Mouse (Mus musculus): ENCODE measurements at regions not wholly inside any gene's neighbourhood (a gene's known extent, or its start where the extent isn't known, plus 50 kb on each side); places are given as distances from the start of the nearest gene placed in this dataset.

DNA sequence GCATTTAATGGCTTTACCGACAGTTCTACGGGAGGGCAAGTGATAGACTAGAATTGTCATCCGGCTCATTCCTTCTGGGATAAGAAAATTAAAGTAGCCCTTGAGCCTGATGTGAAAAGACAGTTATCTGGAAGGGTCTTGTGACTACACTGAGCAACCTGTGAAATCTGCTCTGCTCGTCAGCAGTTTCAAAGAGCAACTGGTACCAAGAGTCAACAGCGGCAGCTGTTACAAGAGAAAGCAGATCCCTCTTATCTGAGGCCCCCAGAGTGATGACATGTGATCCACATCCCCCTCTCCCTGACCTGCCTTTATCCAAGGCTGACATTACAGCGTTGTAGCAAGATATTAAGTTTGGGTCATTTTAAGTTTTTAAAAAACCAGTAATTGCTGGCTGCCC lies 52.6 kb upstream of the Unc13c start:
- no peak overlapping the region for H3K9ac ChIP-seq (ENCODE audit: low read depth, low read length)
- ATAC-seq (ENCODE audit: low read depth) (peak; percentile 57; the same call in 1 of the 2 replicates), DNase-seq (ENCODE audit: low spot score) (peak; percentile 55)
- H3K4me2 ChIP-seq (ENCODE audit: low read depth, low read length): no peak overlapping the region
- H3K27ac ChIP-seq (replicated peaks; ENCODE audit: low read depth, low read length): no peak overlapping the region
- no peaks in the 10 kb centered on the region for H3K4me1 ChIP-seq (ENCODE audit: control insufficient read depth, insufficient read depth, low read length)
- no peaks in the 10 kb centered on the region for H3K27me3 ChIP-seq (replicated peaks; ENCODE audit: control insufficient read depth, insufficient read depth, low read length)
- 36% methylated on average over 6 of the region's 6 CpGs for WGBS
- H3K36me3 ChIP-seq (ENCODE audit: control insufficient read depth, insufficient read depth, low read length): no peaks in the 10 kb centered on the region
- no peak overlapping the region for H3K4me3 ChIP-seq (ENCODE audit: low read depth, low read length)
- H3K9me3 ChIP-seq (ENCODE audit: control insufficient read depth, low read length): no peaks in the 10 kb centered on the region

DNA sequence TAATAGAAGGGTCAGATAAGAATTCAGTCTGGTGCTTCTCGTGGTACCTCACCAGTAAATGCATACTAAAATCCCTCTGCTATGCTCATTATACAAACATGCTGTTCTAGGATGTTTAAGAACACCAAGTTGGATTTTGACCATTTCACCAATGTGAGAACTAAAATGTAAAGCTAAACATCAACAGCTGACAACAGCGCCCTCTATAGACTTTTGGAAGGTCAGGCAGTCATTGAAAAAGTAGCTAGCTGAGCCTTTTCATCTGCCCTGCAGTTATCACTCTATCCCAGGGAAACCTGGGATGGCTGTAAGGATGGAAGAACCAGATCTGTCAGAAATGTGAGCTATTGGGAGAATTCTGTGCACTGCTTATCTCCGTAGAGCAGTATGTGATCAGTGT lies 55.2 kb upstream of the Unc13c start:
- Histone ChIP-seq H3K27ac (replicated peaks; ENCODE audit: low read depth, low read length) (no peak overlapping the region), H3K9ac (ENCODE audit: low read depth, low read length) (no peak overlapping the region), H3K4me3 (ENCODE audit: low read depth, low read length) (no peak overlapping the region), H3K4me1 (ENCODE audit: control insufficient read depth, insufficient read depth, low read length) (no peaks in the 10 kb centered on the region), H3K9me3 (ENCODE audit: control insufficient read depth, low read length) (no peaks in the 10 kb centered on the region), H3K36me3 (ENCODE audit: control insufficient read depth, insufficient read depth, low read length) (no peaks in the 10 kb centered on the region), H3K4me2 (ENCODE audit: low read depth, low read length) (no peak overlapping the region), H3K27me3 (replicated peaks; ENCODE audit: control insufficient read depth, insufficient read depth, low read length) (no peaks in the 10 kb centered on the region)
- DNase-seq (ENCODE audit: low spot score): no peak
- ATAC-seq (ENCODE audit: low read depth): no peak
- 65% methylated on average over 3 of the region's 3 CpGs for WGBS

DNA sequence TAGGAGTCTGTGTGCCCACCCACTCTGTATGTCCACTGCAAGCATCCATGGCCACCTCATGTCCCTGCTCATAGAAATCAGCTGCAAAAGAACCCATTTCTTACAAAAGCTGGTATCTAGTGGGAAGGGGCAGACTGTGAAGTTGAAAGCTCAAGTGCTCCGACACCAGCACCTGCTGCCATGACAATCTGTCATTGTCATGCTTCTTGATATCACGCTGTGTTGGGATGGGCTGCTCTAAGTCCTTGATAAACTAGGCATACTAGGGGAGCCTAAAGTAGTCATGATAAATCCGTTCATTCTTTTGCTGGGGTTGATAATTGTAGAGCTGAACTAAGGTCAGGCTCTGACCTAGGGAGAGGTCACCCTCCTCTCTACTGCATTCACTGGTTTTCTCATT lies 57.4 kb upstream of the Unc13c start:
- H3K4me2 ChIP-seq (ENCODE audit: low read depth, low read length): no peak overlapping the region
- whole genome bisulfite sequencing: 50% methylated on average over 3 of the region's 3 CpGs
- ATAC-seq (ENCODE audit: low read depth): no peak
- no peak overlapping the region for H3K27ac ChIP-seq (replicated peaks; ENCODE audit: low read depth, low read length)
- H3K9me3 ChIP-seq (ENCODE audit: control insufficient read depth, low read length): no peaks in the 10 kb centered on the region
- no peak overlapping the region for H3K9ac ChIP-seq (ENCODE audit: low read depth, low read length)
- no peak overlapping the region for H3K4me3 ChIP-seq (ENCODE audit: low read depth, low read length)
- no peaks in the 10 kb centered on the region for H3K36me3 ChIP-seq (ENCODE audit: control insufficient read depth, insufficient read depth, low read length)
- no peak for DNase-seq (ENCODE audit: low spot score)
- no peaks in the 10 kb centered on the region for H3K27me3 ChIP-seq (replicated peaks; ENCODE audit: control insufficient read depth, insufficient read depth, low read length)
- H3K4me1 ChIP-seq (ENCODE audit: control insufficient read depth, insufficient read depth, low read length): no peaks in the 10 kb centered on the region

DNA sequence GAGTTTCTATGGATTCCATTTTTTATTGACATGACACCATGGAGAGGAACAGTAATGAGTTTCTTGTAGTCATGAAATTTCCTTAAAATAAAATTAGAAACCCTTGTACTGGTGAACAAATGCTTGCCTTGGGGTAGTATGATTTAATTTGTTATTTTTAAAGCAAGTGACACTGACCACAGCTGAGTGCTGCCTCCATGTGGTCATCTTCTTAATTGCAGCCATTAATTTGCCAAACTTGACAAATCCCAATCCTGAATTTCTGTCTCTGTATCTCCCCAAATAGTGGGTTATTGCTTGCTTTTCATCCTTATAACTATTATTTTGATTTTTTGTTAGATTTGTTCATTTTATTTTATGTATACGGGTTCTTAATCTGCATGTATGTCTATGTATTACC lies 59.7 kb upstream of the Unc13c start:
- H3K27ac ChIP-seq (replicated peaks; ENCODE audit: low read depth, low read length): no peak overlapping the region
- ATAC-seq (ENCODE audit: low read depth) (no peak), DNase-seq (ENCODE audit: low spot score) (no peak)
- 54% methylated on average over 1 of the region's 1 CpGs for WGBS
- H3K9me3 ChIP-seq (ENCODE audit: control insufficient read depth, low read length): no peaks in the 10 kb centered on the region
- no peak overlapping the region for H3K9ac ChIP-seq (ENCODE audit: low read depth, low read length)
- H3K4me3 ChIP-seq (ENCODE audit: low read depth, low read length): no peak overlapping the region
- H3K36me3 ChIP-seq (ENCODE audit: control insufficient read depth, insufficient read depth, low read length): no peaks in the 10 kb centered on the region
- H3K4me2 ChIP-seq (ENCODE audit: low read depth, low read length): no peak overlapping the region
- no peaks in the 10 kb centered on the region for H3K4me1 ChIP-seq (ENCODE audit: control insufficient read depth, insufficient read depth, low read length)
- H3K27me3 ChIP-seq (replicated peaks; ENCODE audit: control insufficient read depth, insufficient read depth, low read length): no peaks in the 10 kb centered on the region

DNA sequence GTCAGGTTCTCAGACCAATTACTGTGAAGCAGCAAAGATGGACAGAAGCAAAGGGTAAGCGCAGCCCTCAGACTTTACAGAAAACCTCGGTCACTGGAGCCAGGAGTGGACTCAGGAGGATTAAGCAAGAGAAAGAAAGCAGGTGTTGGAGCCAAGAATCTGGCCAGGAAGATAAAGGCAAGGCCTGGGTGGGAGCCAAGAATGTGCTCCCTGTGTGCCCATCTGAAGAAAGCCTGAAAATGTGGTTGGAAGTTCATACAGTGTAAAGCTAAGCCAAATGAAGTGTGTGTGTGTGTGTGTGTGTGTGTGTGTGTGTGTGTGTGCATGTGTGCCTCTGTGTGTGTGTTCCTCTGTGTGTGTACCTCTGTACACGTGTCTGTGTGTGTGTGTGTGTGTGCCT lies 64.2 kb upstream of the Wdr72 start:
- no peaks in the 10 kb centered on the region for H3K27me3 ChIP-seq (replicated peaks; ENCODE audit: control insufficient read depth, insufficient read depth, low read length)
- DNase-seq (ENCODE audit: low spot score) (peak; percentile 86), ATAC-seq (ENCODE audit: low read depth) (peak; percentile 87)
- no peaks in the 10 kb centered on the region for H3K9me3 ChIP-seq (ENCODE audit: control insufficient read depth, low read length)
- no peak overlapping the region for H3K4me2 ChIP-seq (ENCODE audit: low read depth, low read length)
- no peak overlapping the region for H3K4me3 ChIP-seq (ENCODE audit: low read depth, low read length)
- no peaks in the 10 kb centered on the region for H3K4me1 ChIP-seq (ENCODE audit: control insufficient read depth, insufficient read depth, low read length)
- H3K9ac ChIP-seq (ENCODE audit: low read depth, low read length): no peak overlapping the region
- H3K27ac ChIP-seq (replicated peaks; ENCODE audit: low read depth, low read length): no peak overlapping the region
- no peaks in the 10 kb centered on the region for H3K36me3 ChIP-seq (ENCODE audit: control insufficient read depth, insufficient read depth, low read length)
- 50% methylated on average over 3 of the region's 3 CpGs for WGBS

DNA sequence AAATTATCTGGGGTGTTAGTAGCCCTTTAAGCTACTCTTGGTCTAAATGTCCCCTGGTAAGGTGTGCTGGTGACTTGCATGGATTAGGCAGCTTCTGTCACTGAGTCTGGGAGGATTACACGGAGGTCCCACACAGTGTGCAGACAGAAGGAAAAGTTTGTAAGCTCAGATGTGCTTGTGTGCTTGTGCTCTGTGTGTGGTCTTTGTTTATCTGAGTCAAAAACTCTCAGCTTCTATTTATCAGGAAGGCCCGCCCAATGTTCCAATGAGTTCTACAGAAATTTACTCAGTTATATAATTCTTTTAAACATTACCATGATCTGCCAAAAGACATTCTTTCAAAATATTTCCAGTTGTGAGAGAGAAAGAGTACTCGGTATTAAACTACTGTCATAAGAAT lies 60.4 kb upstream of the Wdr72 start:
- peak; percentile 10 for DNase-seq (ENCODE audit: low spot score)

DNA sequence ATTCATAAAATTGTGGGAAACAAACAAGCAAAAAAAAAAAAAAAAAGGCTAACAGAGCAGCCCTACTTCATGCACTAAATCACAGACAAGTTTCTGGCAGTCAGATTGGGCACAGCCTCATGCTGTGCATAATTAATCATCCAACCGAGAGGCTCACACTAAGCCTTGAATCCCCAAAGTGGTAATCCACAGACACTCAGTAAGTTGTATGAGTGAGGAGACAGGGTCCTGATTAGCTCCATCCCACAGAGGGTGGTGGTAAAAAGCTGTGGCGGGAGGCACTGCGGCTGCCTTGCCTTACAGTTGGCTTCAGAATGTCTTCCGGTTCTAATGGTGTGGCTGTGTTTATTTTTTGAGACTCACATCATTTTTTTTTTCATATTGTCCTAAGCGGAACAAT lies 53.4 kb upstream of the Wdr72 start:
- Histone ChIP-seq H3K4me2 (ENCODE audit: low read depth, low read length) (no peak overlapping the region), H3K36me3 (ENCODE audit: control insufficient read depth, insufficient read depth, low read length) (no peaks in the 10 kb centered on the region), H3K9ac (ENCODE audit: low read depth, low read length) (no peak overlapping the region), H3K4me1 (ENCODE audit: control insufficient read depth, insufficient read depth, low read length) (no peaks in the 10 kb centered on the region), H3K4me3 (ENCODE audit: low read depth, low read length) (no peak overlapping the region), H3K27me3 (replicated peaks; ENCODE audit: control insufficient read depth, insufficient read depth, low read length) (no peaks in the 10 kb centered on the region), H3K9me3 (ENCODE audit: control insufficient read depth, low read length) (no peaks in the 10 kb centered on the region), H3K27ac (replicated peaks; ENCODE audit: low read depth, low read length) (no peak overlapping the region)
- DNase-seq (ENCODE audit: low spot score): no peak
- 42% methylated on average over 5 of the region's 5 CpGs for WGBS
- ATAC-seq (ENCODE audit: low read depth): no peak

More for the DNA sequence above, 60.4 kb upstream of the Wdr72 start:
- no peaks in the 10 kb centered on the region for H3K9me3 ChIP-seq (ENCODE audit: control insufficient read depth, low read length)
- H3K4me2 ChIP-seq (ENCODE audit: low read depth, low read length): no peak overlapping the region
- no peak for ATAC-seq (ENCODE audit: low read depth)
- no peaks in the 10 kb centered on the region for H3K4me1 ChIP-seq (ENCODE audit: control insufficient read depth, insufficient read depth, low read length)
- H3K4me3 ChIP-seq (ENCODE audit: low read depth, low read length): no peak overlapping the region
- H3K36me3 ChIP-seq (ENCODE audit: control insufficient read depth, insufficient read depth, low read length): no peaks in the 10 kb centered on the region
- no peak overlapping the region for H3K27ac ChIP-seq (replicated peaks; ENCODE audit: low read depth, low read length)
- WGBS: 53% methylated on average over 3 of the region's 3 CpGs
- no peak overlapping the region for H3K9ac ChIP-seq (ENCODE audit: low read depth, low read length)
- H3K27me3 ChIP-seq (replicated peaks; ENCODE audit: control insufficient read depth, insufficient read depth, low read length): no peaks in the 10 kb centered on the region

DNA sequence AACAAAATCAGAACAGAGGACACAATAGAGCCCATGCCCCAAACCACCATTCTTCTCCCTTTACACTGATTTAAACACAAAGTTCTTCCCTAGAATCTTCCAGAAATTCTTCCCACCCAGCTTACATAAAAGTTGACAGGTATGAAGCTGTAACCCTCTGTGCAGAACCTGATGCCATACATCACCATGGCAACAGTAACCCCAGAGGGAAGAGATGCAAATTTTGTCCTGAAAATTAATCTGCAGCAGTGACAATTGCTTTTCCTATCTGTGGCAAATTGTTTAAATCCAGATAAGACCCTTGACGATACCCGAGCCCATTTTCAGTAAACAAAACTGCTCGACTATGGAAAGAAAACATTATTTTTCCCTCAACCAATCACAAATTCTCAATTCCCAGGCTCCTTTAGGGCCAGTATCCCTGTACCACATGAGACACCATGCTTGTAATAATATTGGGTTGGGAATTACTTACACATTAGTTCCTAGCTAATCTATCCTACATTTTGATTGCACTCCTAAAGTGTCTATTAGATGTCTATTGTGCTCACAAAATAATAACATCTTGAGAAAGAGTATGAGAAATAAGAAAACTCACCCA lies 52.6 kb upstream of the Wdr72 start:
- no peak overlapping the region for H3K4me2 ChIP-seq (ENCODE audit: low read depth, low read length)
- H3K9ac ChIP-seq (ENCODE audit: low read depth, low read length): no peak overlapping the region
- no peaks in the 10 kb centered on the region for H3K36me3 ChIP-seq (ENCODE audit: control insufficient read depth, insufficient read depth, low read length)
- no peaks in the 10 kb centered on the region for H3K27me3 ChIP-seq (replicated peaks; ENCODE audit: control insufficient read depth, insufficient read depth, low read length)
- DNase-seq (ENCODE audit: low spot score) (no peak), ATAC-seq (ENCODE audit: low read depth) (0 out of 2 replicates have a peak, but pooled peaks have one; percentile 44)
- no peaks in the 10 kb centered on the region for H3K9me3 ChIP-seq (ENCODE audit: control insufficient read depth, low read length)
- no peak overlapping the region for H3K27ac ChIP-seq (replicated peaks; ENCODE audit: low read depth, low read length)
- H3K4me3 ChIP-seq (ENCODE audit: low read depth, low read length): no peak overlapping the region
- no peaks in the 10 kb centered on the region for H3K4me1 ChIP-seq (ENCODE audit: control insufficient read depth, insufficient read depth, low read length)
- WGBS: 57% methylated on average over 3 of the region's 3 CpGs

DNA sequence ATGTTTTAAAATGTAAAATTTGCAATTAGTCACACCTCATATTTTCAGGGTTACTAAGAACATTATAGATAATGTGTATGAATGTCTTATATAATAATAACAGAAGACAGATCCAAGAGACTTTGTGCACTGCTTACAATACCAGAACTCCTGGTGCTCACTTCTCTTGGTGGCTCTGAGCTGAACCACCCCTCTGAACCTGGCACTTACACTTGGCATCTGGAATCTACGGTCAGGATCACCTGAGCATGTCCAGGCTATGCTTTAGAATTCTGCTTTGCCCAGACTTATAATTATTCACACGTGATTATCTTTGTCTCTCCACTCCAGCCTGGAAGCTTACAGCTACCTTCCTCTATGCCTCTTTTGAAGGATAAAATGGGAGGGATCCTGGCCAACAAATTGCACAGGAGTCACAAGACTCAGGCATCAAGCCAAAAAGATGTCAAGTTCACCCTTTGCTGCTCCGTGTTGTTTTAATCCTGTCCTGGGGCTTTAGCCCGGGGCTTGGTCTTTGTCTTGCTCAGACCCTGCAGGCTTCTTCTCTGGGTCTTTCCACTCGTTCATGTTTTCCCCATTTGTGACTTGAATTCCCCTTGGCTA lies 51.8 kb upstream of the Wdr72 start:
- ATAC-seq (ENCODE audit: low read depth): peak; percentile 37; the same call in 1 of the 2 replicates
- H3K4me3 ChIP-seq (ENCODE audit: low read depth, low read length): no peak overlapping the region
- no peaks in the 10 kb centered on the region for H3K36me3 ChIP-seq (ENCODE audit: control insufficient read depth, insufficient read depth, low read length)
- no peak overlapping the region for H3K4me2 ChIP-seq (ENCODE audit: low read depth, low read length)
- DNase-seq (ENCODE audit: low spot score): peak; percentile 33
- H3K9me3 ChIP-seq (ENCODE audit: control insufficient read depth, low read length): no peaks in the 10 kb centered on the region
- no peaks in the 10 kb centered on the region for H3K4me1 ChIP-seq (ENCODE audit: control insufficient read depth, insufficient read depth, low read length)
- H3K9ac ChIP-seq (ENCODE audit: low read depth, low read length): no peak overlapping the region
- 43% methylated on average over 5 of the region's 5 CpGs for WGBS
- no peak overlapping the region for H3K27ac ChIP-seq (replicated peaks; ENCODE audit: low read depth, low read length)
- no peaks in the 10 kb centered on the region for H3K27me3 ChIP-seq (replicated peaks; ENCODE audit: control insufficient read depth, insufficient read depth, low read length)
